Mouse (Mus musculus) spleen, adult 2 months (tissue): Measurements from ENCODE around the gene Fam171a2.

ENCODE experiments used
- CTCF ChIP-seq: fragments of 200-500 bp; IDR thresholded peaks from 2 replicates; pipeline ENCODE4 v1.5.1; 2011; ENCODE audit warnings: mild to moderate bottlenecking, inconsistent platforms; ENCODE audit not compliant: insufficient read depth, insufficient read length, insufficient replicate concordance; ENCODE audit errors: extremely low read depth
- POLR2A ChIP-seq: fragments of 200-500 bp; IDR thresholded peaks from 2 replicates; pipeline ENCODE4 v1.6.1; 2011; ENCODE audit warnings: low read depth, low read length, inconsistent platforms

- TF ChIP-seq POLR2A (no peak), CTCF (no peak)
Measured at GRCm38 (mm10) chr11:102411061-102411460, 36.4 kb downstream of the Fam171a2 start.
